Mouse (Mus musculus) heart, postnatal 0 days (tissue): ENCODE measurements around the gene Rcor1. TPM values are rescaled to one million over a fixed set of nuclear protein-coding genes. Genes with fewer than 3 reads are reported as not detected.

ENCODE experiments used
- ATAC-seq: fragments of 200-750 bp; cut with Nextera tagmentation; 2 replicates; pipeline ENCODE4 v1.8.0; 2017; ENCODE audit warnings: low read depth, moderate number of reproducible peaks, moderate library complexity; ENCODE audit not compliant: insufficient read depth
- DNase-seq: peaks from one replicate; pipeline ENCODE4 v3.0.0-alpha.2; 2016; ENCODE audit warnings: low spot score
- H3K27ac ChIP-seq: fragments of 300-500 bp; sonication (generic); 2 replicates; pipeline ENCODE4 v1.5.1; 2014; ENCODE audit warnings: low read depth, mild to moderate bottlenecking
- H3K27me3 ChIP-seq: fragments of 300-500 bp; sonication (generic); 2 replicates; pipeline ENCODE4 v1.6.1; 2014; ENCODE audit warnings: low read length, mixed read lengths; ENCODE audit not compliant: control insufficient read depth, insufficient read depth
- H3K36me3 ChIP-seq: fragments of 300-500 bp; sonication (generic); replicated peaks from 2 replicates; pipeline ENCODE4 v1.6.1; 2014; ENCODE audit warnings: low read length, mixed read lengths; ENCODE audit not compliant: control insufficient read depth, insufficient read depth
- H3K4me1 ChIP-seq: fragments of 300-500 bp; sonication (generic); 2 replicates; pipeline ENCODE4 v1.6.1; 2014; ENCODE audit warnings: antibody characterized with exemption; ENCODE audit not compliant: control insufficient read depth, insufficient read depth
- H3K4me2 ChIP-seq: fragments of 300-500 bp; sonication (generic); 2 replicates; pipeline ENCODE4 v1.6.1; 2014; ENCODE audit warnings: low read depth, mild to moderate bottlenecking, low read length, moderate library complexity
- H3K4me3 ChIP-seq: fragments of 300-500 bp; sonication (generic); 2 replicates; pipeline ENCODE4 v1.5.1; 2014; ENCODE audit warnings: low read depth, low read length
- H3K9ac ChIP-seq: fragments of 300-500 bp; sonication (generic); replicated peaks from 2 replicates; pipeline ENCODE4 v1.6.1; 2014; ENCODE audit warnings: low read depth, low read length, mixed read lengths
- H3K9me3 ChIP-seq: fragments of 300-500 bp; sonication (generic); replicated peaks from 2 replicates; pipeline ENCODE4 v1.6.1; 2016; ENCODE audit warnings: low read length; ENCODE audit not compliant: control insufficient read depth
- CTCF ChIP-seq: IDR thresholded peaks from 2 replicates; pipeline ENCODE4 v1.5.1; 2016; ENCODE audit warnings: antibody characterized with exemption, control low read depth, low read depth
- EP300 ChIP-seq: IDR thresholded peaks from 2 replicates; pipeline ENCODE4 v1.6.1; 2016; ENCODE audit warnings: antibody characterized with exemption, low read depth
- WGBS: fragments of 180-500 bp; shearing (Covaris S2); extraction: QIAGEN DNeasy Blood & Tissue Kit; methylation state at CpG from one replicate; pipeline ENCODE4 v1.1.7; 2014; 5-methylcytosine and 5-hydroxymethylcytosine counted together
- polyA plus RNA-seq: library from polyadenylated mRNA; unstranded; fragments of >200 nt; fragmentation: Nextera tagmentation; extraction: Ambion mirVana; gene quantifications from 2 replicates; pipeline ENCODE4 v1.2.1, GENCODE M21; 2015
- total RNA-seq: library from RNA; depleted of rRNA; stranded (reverse); fragments of >200 nt; gene quantifications from 2 replicates; pipeline ENCODE4 v1.2.3, GENCODE M21; 2014; ENCODE audit warnings: low replicate concordance; rRNA removed

Rcor1 gene
- total RNA-seq (14.2 and 19.0 TPM in 2 replicates), polyA plus RNA-seq (4.4 and 5.1 TPM in 2 replicates)

DNA sequence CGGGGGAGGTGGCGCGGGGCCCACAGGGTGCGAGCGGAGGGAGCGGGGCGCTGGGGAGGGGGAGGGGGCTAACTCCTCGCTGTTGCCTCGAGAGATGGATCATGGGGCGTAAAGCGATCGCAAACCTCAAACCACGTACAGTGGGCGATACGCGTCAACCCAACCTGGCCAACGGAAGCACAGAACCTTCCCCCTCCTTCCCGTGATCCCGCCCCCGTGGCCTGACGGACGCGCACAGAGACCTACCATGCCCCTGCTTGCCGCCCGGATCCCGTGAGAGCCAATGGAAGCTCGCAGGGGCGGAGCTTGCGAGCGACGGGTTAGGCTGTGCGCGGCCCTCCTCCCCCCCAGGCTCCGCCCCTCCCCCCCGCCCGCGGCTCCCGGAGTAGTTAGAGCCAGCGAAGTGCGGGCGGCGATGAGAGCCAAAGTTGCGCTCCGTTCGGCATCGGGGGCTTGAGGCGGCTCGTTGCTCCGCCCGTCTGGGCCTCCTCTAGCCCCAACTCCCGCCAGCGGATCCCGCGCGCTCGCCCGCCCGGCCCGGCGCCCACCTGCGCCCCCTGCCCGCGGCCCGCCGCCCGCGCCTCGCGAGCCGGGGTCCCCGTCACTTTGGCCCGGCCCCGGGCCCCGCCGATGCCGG lies at the start of gene Rcor1:
Rcor1 (plus strand) TSS at position 376 of the 637 bp plus-strand sequence.
- ATAC-seq (peak; percentile 95), DNase-seq (peak; percentile 99)
- Histone ChIP-seq H3K27me3 (no peaks in the 10 kb centered on the region), H3K9me3 (no peaks in the 10 kb centered on the region), H3K4me3 (peak within 1 kb of the TSS; percentile 97), H3K27ac (peak within 1 kb of the TSS; percentile 99), H3K9ac (peak within 1 kb of the TSS; percentile 98), H3K4me2 (peak within 1 kb of the TSS; percentile 97), H3K36me3 (peaks cover 6% of the 10 kb centered on the region; the same call in 1 of the 2 replicates), H3K4me1 (peaks cover 25% of the 10 kb centered on the region)
- TF ChIP-seq CTCF: no peak
- no peak for TF ChIP-seq EP300
- under 1% methylated on average over 63 of the region's 76 CpGs for WGBS

DNA sequence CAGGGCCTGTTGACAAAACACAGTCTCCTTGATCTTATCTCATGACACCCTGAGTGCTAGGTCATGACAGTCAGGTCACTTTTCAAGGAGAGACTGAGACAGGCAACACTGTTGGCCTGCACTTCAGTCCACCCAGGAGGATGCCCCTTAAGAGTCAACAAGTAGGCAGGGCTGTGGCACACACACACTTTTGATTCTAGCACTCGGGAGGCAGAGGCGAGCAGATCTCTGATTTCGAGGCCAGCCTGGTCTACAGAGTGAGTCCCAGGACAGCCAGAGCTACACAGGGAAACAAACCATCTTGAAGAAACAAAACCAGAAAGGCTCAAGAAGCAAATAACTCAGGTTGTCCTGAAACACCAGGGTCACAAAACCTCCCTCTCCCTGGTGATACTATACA lies 49.7 kb upstream of the Rcor1 start:
- H3K4me2 ChIP-seq: no peak overlapping the region
- peaks cover 6% of the 10 kb centered on the region; the same call in 1 of the 2 replicates for H3K4me1 ChIP-seq
- DNase-seq (no peak), ATAC-seq (no peak)
- no peak overlapping the region for H3K4me3 ChIP-seq
- H3K36me3 ChIP-seq: no peaks in the 10 kb centered on the region
- TF ChIP-seq CTCF (no peak), EP300 (no peak)
- no peak overlapping the region for H3K27ac ChIP-seq
- H3K27me3 ChIP-seq: no peaks in the 10 kb centered on the region
- no peak overlapping the region for H3K9ac ChIP-seq
- WGBS: 78% methylated on average over 3 of the region's 3 CpGs
- no peaks in the 10 kb centered on the region for H3K9me3 ChIP-seq

DNA sequence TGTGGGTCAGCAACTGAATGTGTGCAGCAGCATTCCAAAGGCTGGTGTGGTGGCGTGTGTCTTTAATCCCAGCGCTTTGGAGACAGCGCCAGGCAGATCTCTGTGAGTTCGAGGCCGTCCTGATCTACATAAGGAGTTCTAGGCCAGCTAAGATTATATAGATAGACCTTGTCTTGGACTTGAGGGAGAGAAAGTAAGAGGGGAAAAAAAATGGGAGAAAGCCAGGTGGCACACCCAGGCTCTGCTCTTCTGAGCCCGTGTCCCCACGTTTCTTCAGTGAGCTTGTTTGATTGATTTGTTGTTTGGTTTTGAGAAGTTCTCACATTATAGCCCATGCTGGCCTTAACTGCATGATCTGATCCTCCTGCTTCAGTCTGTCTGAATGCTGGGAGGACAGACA lies 48.7 kb upstream of the Rcor1 start:
- ATAC-seq (no peak), DNase-seq (no peak)
- WGBS: 90% methylated on average over 7 of the region's 7 CpGs
- H3K4me3 ChIP-seq: no peak overlapping the region
- no peak overlapping the region for H3K27ac ChIP-seq
- H3K4me1 ChIP-seq: peaks cover 6% of the 10 kb centered on the region; the same call in 1 of the 2 replicates
- no peak for TF ChIP-seq CTCF
- no peak for TF ChIP-seq EP300
- H3K4me2 ChIP-seq: no peak overlapping the region
- H3K36me3 ChIP-seq: no peaks in the 10 kb centered on the region
- H3K9ac ChIP-seq: no peak overlapping the region
- no peaks in the 10 kb centered on the region for H3K9me3 ChIP-seq
- H3K27me3 ChIP-seq: no peaks in the 10 kb centered on the region

DNA sequence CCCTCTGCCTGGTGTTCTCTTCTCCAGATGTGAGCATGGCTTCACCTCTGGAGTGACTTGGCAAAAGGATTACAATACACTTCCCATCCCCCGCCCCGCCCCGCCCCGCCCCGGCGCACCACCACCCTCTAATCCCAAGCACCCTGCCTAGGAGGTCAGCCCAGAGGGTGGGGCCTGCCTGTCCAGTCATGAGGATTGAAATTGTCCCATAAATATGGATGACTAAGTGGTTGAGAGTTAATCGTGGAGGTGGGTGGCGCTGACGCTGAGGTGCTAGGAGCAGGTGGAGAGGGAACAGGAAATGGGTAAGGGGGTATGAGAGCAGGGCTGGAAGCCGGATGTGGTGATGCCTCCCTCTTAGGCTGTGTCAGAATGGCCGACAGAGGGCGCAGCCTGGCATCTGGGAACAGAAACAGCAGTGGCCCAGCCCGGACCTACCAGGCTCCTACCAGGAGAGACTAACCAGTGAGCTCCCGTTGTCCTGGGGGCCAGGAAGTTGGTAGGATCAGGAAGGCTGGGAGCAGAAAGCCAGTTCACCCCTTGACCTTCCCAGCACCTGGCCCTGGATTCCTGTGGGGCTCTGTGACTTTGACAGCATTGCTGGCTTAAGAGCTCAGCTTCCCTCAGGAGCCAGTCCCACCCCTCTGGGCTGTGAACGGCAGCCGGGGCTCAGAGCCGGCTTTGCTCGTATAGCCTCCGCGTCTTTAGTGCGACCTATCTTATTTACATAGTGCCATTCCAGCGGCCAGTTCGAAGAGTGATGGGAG lies 47.6 kb upstream of the Rcor1 start:
- Histone ChIP-seq H3K36me3 (no peaks in the 10 kb centered on the region), H3K4me1 (peaks cover 6% of the 10 kb centered on the region; the same call in 1 of the 2 replicates), H3K9ac (peak overlapping the region; percentile 53; the same call in 1 of the 2 replicates), H3K27ac (peak overlapping the region; percentile 79), H3K4me3 (peak overlapping the region; percentile 48), H3K4me2 (peak overlapping the region; percentile 58), H3K9me3 (no peaks in the 10 kb centered on the region), H3K27me3 (no peaks in the 10 kb centered on the region)
- DNase-seq (peak; percentile 70), ATAC-seq (peak; percentile 85)
- WGBS: 8% methylated on average over 23 of the region's 23 CpGs
- TF ChIP-seq CTCF (peak; percentile 64), EP300 (no peak)

DNA sequence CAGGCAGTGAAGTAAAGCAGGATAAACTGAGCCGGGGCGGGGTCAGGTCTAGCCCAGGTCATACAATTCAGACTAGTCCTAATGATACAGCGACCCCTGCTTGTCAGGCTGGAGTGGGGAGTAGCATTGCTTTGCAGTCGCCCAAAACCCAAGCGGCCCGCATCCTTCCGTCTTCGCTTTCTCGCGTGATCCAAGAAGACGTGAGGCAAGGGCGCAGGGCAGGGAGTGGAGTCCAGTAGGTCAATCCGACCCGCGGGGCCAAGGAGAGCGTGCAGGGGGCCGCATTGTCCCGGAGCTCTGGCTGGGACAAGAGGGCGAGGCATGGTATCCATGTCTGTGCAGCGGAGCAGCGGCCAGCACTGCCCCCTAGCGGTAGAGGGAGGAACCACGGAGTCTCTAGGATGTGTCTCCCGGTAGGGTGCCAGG lies 47.0 kb upstream of the Rcor1 start:
- peak overlapping the region; percentile 48 for H3K4me3 ChIP-seq
- H3K27me3 ChIP-seq: no peaks in the 10 kb centered on the region
- H3K4me2 ChIP-seq: peak overlapping the region; percentile 58
- no peak for TF ChIP-seq EP300
- TF ChIP-seq CTCF: peak; percentile 91
- ATAC-seq (peak; percentile 92), DNase-seq (peak; percentile 87)
- peak overlapping the region; percentile 53 for H3K9ac ChIP-seq
- H3K9me3 ChIP-seq: no peaks in the 10 kb centered on the region
- H3K36me3 ChIP-seq: no peaks in the 10 kb centered on the region
- peak overlapping the region; percentile 79 for H3K27ac ChIP-seq
- H3K4me1 ChIP-seq: peaks cover 2% of the 10 kb centered on the region; the same call in 1 of the 2 replicates
- under 1% methylated on average over 24 of the region's 24 CpGs for WGBS
